Mouse (Mus musculus): ENCODE data around the gene Tmod4. TPM values are rescaled to one million over a fixed set of nuclear protein-coding genes. Genes with fewer than 3 reads are reported as not detected.
"Not testable (repeated sequence)": the region's sequence is repeated elsewhere in the genome, so short reads cannot be mapped to it uniquely, and the experiment has no call there.

The Tmod4 gene
- polyA plus RNA-seq, 1 experiment from 2014 or later, result 1.6 TPM

DNA sequence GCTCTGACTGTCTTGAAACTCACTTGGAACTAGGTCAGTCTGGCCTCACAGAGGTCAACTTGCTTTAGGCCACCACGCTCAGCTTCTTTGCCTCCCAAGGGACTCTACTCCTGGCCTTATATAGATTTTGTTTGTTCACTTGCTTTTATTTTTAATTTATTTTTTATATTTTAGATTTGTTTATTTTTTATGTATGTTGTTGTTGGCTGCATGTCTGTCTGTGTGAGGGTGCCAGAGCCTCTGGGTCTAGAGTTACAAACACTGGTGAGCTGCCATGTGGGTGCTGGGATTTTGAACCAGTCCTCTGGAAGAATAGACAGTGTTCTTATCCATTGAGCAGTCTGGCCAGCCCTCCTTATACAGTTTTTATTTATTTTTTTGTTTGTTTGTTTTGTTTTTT, 11.5 kb upstream of the Tmod4 start:
- Histone ChIP-seq H3K9me3 (ENCODE audit: low read length) (no peaks in the 10 kb centered on the region), H3K36me3 (ENCODE audit: insufficient read depth, low read length) (peaks cover 6% of the 10 kb centered on the region; the same call in 1 of the 2 replicates), H3K27me3 (ENCODE audit: insufficient read depth, low read length) (no peaks in the 10 kb centered on the region), H3K4me1 (ENCODE audit: insufficient read depth, low read length) (peaks cover 9% of the 10 kb centered on the region), H3K4me2 (replicated peaks; ENCODE audit: low read depth, low read length) (peak overlapping the region; percentile 55; the same call in 1 of the 2 replicates), H3K4me3 (ENCODE audit: low read length) (no peak overlapping the region), H3K9ac (replicated peaks; ENCODE audit: low read length) (peak overlapping the region; percentile 39; the same call in 1 of the 2 replicates), H3K27ac (ENCODE audit: low read length) (no peak overlapping the region)
- 88% methylated on average over 1 of the region's 1 CpGs for WGBS
- no peak for ATAC-seq (ENCODE audit: low FRiP score, low TSS enrichment)

DNA sequence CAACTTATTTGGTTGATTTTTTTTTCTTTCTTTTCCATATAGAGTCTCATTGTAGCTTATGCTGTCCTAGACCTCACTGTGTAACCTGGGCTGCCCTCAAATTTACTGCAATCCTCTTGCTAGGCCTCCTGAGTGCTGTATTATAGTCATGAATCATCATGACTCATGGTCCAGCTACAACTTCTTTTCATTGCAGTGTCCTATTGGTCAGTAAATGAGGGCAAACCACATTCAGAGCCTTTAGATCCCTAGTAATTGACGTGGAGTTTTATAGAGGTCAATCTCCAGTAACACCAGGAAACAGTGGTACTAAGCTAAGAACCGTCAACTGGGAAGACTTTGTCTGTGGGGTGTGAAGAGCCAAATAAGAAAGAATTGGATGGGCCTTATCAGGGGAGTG, 6.5 kb upstream of the Tmod4 start:
- Histone ChIP-seq H3K27ac (ENCODE audit: low read length) (no peak overlapping the region), H3K4me1 (ENCODE audit: insufficient read depth, low read length) (peaks cover under 1% of the 10 kb centered on the region), H3K27me3 (ENCODE audit: insufficient read depth, low read length) (no peaks in the 10 kb centered on the region), H3K9ac (replicated peaks; ENCODE audit: low read length) (no peak overlapping the region), H3K4me3 (ENCODE audit: low read length) (no peak overlapping the region), H3K9me3 (ENCODE audit: low read length) (no peaks in the 10 kb centered on the region), H3K36me3 (ENCODE audit: insufficient read depth, low read length) (peaks cover 41% of the 10 kb centered on the region), H3K4me2 (replicated peaks; ENCODE audit: low read depth, low read length) (no peak overlapping the region)
- no peak for ATAC-seq (ENCODE audit: low FRiP score, low TSS enrichment)
- WGBS, result 59% methylated on average over 2 of the region's 2 CpGs

DNA sequence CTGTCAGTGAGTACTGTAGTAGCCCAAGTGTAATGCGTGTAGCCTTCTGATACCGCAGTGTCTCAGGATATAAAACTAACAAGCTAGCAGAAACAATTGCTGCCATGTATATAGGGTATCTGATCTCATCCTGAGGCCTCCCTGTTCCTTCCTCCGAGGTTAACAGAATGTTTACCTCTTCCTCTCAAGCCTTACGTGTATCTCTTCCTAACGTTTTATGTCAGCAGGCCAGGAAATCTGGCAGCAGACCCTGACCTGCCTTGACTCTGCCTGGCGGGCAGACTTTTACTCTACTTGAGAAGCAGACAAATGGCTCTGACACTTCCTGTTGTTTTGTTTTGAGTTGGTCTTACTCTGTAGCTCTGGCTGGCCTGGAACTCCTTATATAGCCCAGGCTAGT, 2.7 kb upstream of the Tmod4 start:
- WGBS, result 47% methylated on average over 6 of the region's 6 CpGs
- no peak overlapping the region for H3K4me2 ChIP-seq (replicated peaks; ENCODE audit: low read depth, low read length)
- H3K4me3 ChIP-seq (ENCODE audit: low read length), result no peak overlapping the region
- ATAC-seq (ENCODE audit: low FRiP score, low TSS enrichment), result peak; percentile 56
- peaks cover 11% of the 10 kb centered on the region; the same call in 1 of the 2 replicates for H3K4me1 ChIP-seq (ENCODE audit: insufficient read depth, low read length)
- no peaks in the 10 kb centered on the region for H3K27me3 ChIP-seq (ENCODE audit: insufficient read depth, low read length)
- H3K27ac ChIP-seq (ENCODE audit: low read length), result peak overlapping the region; percentile 59
- H3K9ac ChIP-seq (replicated peaks; ENCODE audit: low read length), result no peak overlapping the region
- peaks cover 38% of the 10 kb centered on the region for H3K36me3 ChIP-seq (ENCODE audit: insufficient read depth, low read length)
- H3K9me3 ChIP-seq (ENCODE audit: low read length), result no peaks in the 10 kb centered on the region

DNA sequence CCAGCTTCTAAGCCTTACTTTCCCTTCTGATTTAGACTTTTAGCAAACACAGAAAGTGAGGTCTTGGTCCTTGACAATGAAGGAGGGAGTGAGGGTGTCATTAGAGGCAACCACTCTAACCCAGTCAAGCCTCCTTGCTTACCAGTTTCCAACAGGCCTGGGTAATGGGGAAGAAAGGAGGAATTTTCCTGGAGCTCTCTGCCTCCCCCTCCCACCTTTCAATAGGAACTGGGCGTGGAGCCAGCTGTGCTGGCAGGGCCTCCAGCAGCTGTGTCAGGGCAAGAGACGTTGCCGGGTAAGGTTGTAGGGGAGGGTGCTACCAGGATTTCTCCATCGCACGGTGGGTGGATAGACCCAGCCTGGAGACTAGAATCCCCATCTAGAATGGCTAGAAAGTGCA, 696 bp downstream of the Tmod4 start:
- no peaks in the 10 kb centered on the region for H3K9me3 ChIP-seq (ENCODE audit: low read length)
- peaks cover 25% of the 10 kb centered on the region for H3K36me3 ChIP-seq (ENCODE audit: insufficient read depth, low read length)
- H3K27ac ChIP-seq (ENCODE audit: low read length), result no peak overlapping the region
- H3K27me3 ChIP-seq (ENCODE audit: insufficient read depth, low read length), result no peaks in the 10 kb centered on the region
- WGBS, result 36% methylated on average over 5 of the region's 5 CpGs
- H3K9ac ChIP-seq (replicated peaks; ENCODE audit: low read length), result no peak overlapping the region
- no peak overlapping the region for H3K4me2 ChIP-seq (replicated peaks; ENCODE audit: low read depth, low read length)
- peaks cover 23% of the 10 kb centered on the region for H3K4me1 ChIP-seq (ENCODE audit: insufficient read depth, low read length)
- no peak for ATAC-seq (ENCODE audit: low FRiP score, low TSS enrichment)
- no peak overlapping the region for H3K4me3 ChIP-seq (ENCODE audit: low read length)

DNA sequence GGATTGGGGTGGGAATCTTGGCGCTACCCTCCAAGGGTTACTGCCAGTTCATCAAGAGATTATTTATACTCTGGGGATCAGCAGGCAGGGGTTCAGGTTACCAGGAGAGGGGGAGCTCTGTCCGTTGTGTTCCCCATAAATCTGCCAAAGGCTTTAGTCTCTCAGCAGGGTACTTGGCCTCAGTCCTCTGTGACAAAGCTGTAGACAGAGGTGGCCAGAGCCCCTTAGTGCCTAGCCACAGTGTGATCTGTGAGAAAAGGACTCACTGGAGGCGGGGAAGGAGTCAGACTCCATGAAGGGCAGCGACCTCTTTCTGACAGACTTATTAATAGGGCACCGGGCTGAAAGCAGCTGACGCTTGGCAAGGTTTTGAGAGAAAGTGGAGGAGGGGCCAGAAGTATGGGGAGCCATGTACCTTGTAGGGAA, 5.0 kb downstream of the Tmod4 start:
- Histone ChIP-seq H3K27ac (ENCODE audit: low read length) (peak overlapping the region; percentile 5), H3K9ac (replicated peaks; ENCODE audit: low read length) (peak overlapping the region; percentile 17; the same call in 1 of the 2 replicates), H3K27me3 (ENCODE audit: insufficient read depth, low read length) (no peaks in the 10 kb centered on the region), H3K9me3 (ENCODE audit: low read length) (no peaks in the 10 kb centered on the region), H3K36me3 (ENCODE audit: insufficient read depth, low read length) (no peaks in the 10 kb centered on the region; the same call in 1 of the 2 replicates), H3K4me1 (ENCODE audit: insufficient read depth, low read length) (peaks cover 22% of the 10 kb centered on the region), H3K4me3 (ENCODE audit: low read length) (no peak overlapping the region), H3K4me2 (replicated peaks; ENCODE audit: low read depth, low read length) (no peak overlapping the region)
- 0 out of 2 replicates have a peak, but pooled peaks have one; percentile 36 for ATAC-seq (ENCODE audit: low FRiP score, low TSS enrichment)
- WGBS, result 10% methylated on average over 6 of the region's 6 CpGs

DNA sequence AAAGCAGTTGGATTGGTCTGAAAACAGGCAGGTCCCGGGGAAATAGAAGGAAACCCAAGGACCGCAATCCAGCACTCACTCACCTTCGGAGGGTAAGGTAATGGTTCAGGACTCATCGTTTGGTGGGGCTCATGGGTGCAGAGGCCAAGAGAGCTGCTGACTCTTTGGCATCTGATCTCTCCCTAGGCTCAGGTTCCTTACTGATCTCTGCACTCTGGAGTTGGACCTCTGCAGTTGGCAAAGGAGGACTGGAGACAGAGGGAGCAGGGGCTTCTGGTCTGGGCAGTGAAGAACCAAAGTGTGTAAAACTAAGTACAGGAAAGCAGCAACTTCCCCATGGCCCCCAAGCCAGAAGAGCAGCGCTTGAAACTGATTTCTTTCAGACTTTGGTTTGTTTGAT, 5.8 kb downstream of the Tmod4 start:
- no peak overlapping the region for H3K4me3 ChIP-seq (ENCODE audit: low read length)
- peak overlapping the region; percentile 35 for H3K27ac ChIP-seq (ENCODE audit: low read length)
- peaks cover 13% of the 10 kb centered on the region for H3K4me1 ChIP-seq (ENCODE audit: insufficient read depth, low read length)
- no peak overlapping the region for H3K4me2 ChIP-seq (replicated peaks; ENCODE audit: low read depth, low read length)
- no peak for ATAC-seq (ENCODE audit: low FRiP score, low TSS enrichment)
- H3K27me3 ChIP-seq (ENCODE audit: insufficient read depth, low read length), result no peaks in the 10 kb centered on the region
- H3K36me3 ChIP-seq (ENCODE audit: insufficient read depth, low read length), result no peaks in the 10 kb centered on the region; the same call in 1 of the 2 replicates
- whole genome bisulfite sequencing, result 60% methylated on average over 5 of the region's 5 CpGs
- no peak overlapping the region for H3K9ac ChIP-seq (replicated peaks; ENCODE audit: low read length)
- no peaks in the 10 kb centered on the region for H3K9me3 ChIP-seq (ENCODE audit: low read length)

DNA sequence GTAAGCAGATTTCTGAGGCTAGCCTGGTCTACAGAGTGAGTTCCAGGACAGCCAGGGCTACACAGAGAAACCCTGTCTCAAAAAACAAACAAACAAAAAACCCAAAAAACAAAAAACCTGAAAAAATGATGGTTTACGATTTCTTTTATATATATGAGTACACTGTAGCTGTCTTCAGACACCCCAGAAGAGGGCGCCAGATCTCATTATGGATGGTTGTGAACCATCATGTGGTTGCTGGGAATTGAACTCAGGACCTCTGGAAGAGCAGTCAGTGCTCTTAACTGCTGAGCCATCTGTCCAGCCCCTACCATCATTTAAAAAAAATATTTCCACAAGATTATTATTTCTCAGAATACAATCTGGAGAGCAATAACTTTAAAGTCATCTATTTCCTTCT, 8.1 kb downstream of the Tmod4 start:
- H3K27me3 ChIP-seq (ENCODE audit: insufficient read depth, low read length); H3K9me3 ChIP-seq (ENCODE audit: low read length); H3K9ac ChIP-seq (replicated peaks; ENCODE audit: low read length); H3K4me2 ChIP-seq (replicated peaks; ENCODE audit: low read depth, low read length); H3K36me3 ChIP-seq (ENCODE audit: insufficient read depth, low read length); H3K27ac ChIP-seq (ENCODE audit: low read length); ATAC-seq (ENCODE audit: low FRiP score, low TSS enrichment); H3K4me3 ChIP-seq (ENCODE audit: low read length): not testable (repeated sequence)
- H3K4me1 ChIP-seq (ENCODE audit: insufficient read depth, low read length), result peaks cover 17% of the 10 kb centered on the region
- WGBS, result 92% methylated on average over 2 of the region's 2 CpGs

DNA sequence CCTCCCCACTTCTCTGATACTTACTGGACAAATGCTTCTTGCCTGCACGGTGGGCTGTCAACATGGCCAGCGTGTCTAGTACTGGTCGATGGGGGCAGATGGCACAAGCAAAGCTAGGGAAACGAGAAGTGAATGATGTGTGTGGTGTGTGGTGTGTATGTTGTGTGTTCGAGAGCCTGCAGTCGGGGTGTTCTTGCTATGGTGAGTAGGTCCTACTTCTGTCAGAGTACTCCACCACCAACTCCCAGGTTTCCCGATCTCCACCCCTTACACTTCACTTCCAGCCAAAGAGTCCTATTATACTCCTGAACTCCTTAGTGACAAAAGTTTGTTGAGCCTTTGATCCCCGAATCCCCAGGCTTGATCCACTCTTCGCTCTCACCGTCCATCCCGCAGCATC, 8.9 kb downstream of the Tmod4 start:
- Histone ChIP-seq H3K4me2 (replicated peaks; ENCODE audit: low read depth, low read length) (peak overlapping the region; percentile 69), H3K4me1 (ENCODE audit: insufficient read depth, low read length) (peaks cover 17% of the 10 kb centered on the region), H3K9ac (replicated peaks; ENCODE audit: low read length) (peak overlapping the region; percentile 77), H3K27me3 (ENCODE audit: insufficient read depth, low read length) (no peaks in the 10 kb centered on the region), H3K9me3 (ENCODE audit: low read length) (no peaks in the 10 kb centered on the region), H3K36me3 (ENCODE audit: insufficient read depth, low read length) (no peaks in the 10 kb centered on the region; the same call in 1 of the 2 replicates), H3K27ac (ENCODE audit: low read length) (no peak overlapping the region; the same call in 1 of the 2 replicates), H3K4me3 (ENCODE audit: low read length) (peak overlapping the region; percentile 70)
- WGBS, result 53% methylated on average over 11 of the region's 11 CpGs
- ATAC-seq (ENCODE audit: low FRiP score, low TSS enrichment), result no peak; the same call in 1 of the 2 replicates

DNA sequence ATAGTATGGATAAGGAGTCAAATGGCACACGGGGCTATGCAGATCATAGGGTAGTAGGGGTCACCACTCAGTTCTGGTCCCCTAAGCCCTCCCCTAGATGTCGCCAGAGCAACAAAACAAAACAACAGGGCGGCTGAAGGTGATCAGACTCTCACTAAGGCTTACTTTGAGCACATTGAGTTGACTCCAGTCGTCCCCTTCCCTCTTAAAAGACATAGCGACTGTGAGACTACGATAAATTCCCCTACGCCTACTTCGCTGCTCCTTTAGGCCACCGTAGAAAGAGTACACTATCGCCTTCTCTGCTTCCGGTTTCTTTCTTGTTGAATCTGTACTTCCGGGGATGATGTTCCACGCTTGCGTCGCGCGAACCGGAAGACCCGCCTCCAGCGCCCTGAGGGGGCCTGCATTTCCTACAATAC, 9.4 kb downstream of the Tmod4 start, which contains the start of the genes Scnm1 and Lysmd1:
Gene Scnm1, minus strand, starts transcription at position 332 of the 422 bp plus-strand sequence.
Gene Lysmd1, plus strand, starts transcription at position 409 of the 422 bp plus-strand sequence.
- Histone ChIP-seq H3K36me3 (ENCODE audit: insufficient read depth, low read length) (no peaks in the 10 kb centered on the region; the same call in 1 of the 2 replicates), H3K4me2 (replicated peaks; ENCODE audit: low read depth, low read length) (peak within 1 kb of the TSS; percentile 69), H3K27me3 (ENCODE audit: insufficient read depth, low read length) (no peaks in the 10 kb centered on the region), H3K4me3 (ENCODE audit: low read length) (peak within 1 kb of the TSS; percentile 70), H3K4me1 (ENCODE audit: insufficient read depth, low read length) (peaks cover 16% of the 10 kb centered on the region), H3K9me3 (ENCODE audit: low read length) (no peaks in the 10 kb centered on the region), H3K9ac (replicated peaks; ENCODE audit: low read length) (peak within 1 kb of the TSS; percentile 77), H3K27ac (ENCODE audit: low read length) (peak within 1 kb of the TSS; percentile 81)
- 0% methylated on average over 20 of the region's 20 CpGs for WGBS
- ATAC-seq (ENCODE audit: low FRiP score, low TSS enrichment), result peak; percentile 91

DNA sequence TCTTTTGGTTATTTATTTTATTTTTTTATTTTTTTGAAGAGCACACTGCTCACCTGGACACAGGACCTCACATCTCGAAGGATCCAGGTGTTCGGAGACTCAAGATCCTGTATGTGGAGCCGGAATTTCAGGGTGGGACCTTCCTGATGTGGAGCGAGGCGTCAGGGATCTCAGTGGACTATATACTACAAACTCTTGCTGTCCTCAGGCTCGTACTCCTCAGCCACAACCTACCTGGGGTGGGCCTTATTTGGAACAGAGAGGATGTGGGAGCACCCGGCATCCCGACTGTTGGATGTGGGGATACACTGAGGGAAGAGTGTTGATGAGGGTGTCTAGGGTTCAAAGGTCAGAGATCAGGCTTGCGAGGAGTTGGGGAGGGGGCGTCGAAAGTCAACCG, 9.9 kb downstream of the Tmod4 start:
- H3K27me3 ChIP-seq (ENCODE audit: insufficient read depth, low read length); H3K27ac ChIP-seq (ENCODE audit: low read length); H3K9me3 ChIP-seq (ENCODE audit: low read length); H3K36me3 ChIP-seq (ENCODE audit: insufficient read depth, low read length); H3K4me2 ChIP-seq (replicated peaks; ENCODE audit: low read depth, low read length); H3K9ac ChIP-seq (replicated peaks; ENCODE audit: low read length): not testable (repeated sequence)
- peak overlapping the region; percentile 70 for H3K4me3 ChIP-seq (ENCODE audit: low read length)
- WGBS, result no CpG with 5 or more reads among the region's 12 CpGs
- peaks cover 13% of the 10 kb centered on the region for H3K4me1 ChIP-seq (ENCODE audit: insufficient read depth, low read length)
- ATAC-seq (ENCODE audit: low FRiP score, low TSS enrichment), result peak; percentile 60

All from kidney, embryonic 16.5 days (tissue).